Mouse (Mus musculus) B cell, adult (primary cell): ENCODE measurements around the gene Ntng1. TPM values are rescaled to one million over a fixed set of nuclear protein-coding genes. Genes with fewer than 3 reads are reported as not detected.

Experiments used
- total RNA-seq: library from RNA; stranded (reverse); gene quantifications from 4 replicates; pipeline ENCODE4 v1.2.4, GENCODE M21; 2023; ENCODE audit not compliant: inconsistent age

The Ntng1 gene
- total RNA-seq, result not detected in 4 replicates

DNA sequence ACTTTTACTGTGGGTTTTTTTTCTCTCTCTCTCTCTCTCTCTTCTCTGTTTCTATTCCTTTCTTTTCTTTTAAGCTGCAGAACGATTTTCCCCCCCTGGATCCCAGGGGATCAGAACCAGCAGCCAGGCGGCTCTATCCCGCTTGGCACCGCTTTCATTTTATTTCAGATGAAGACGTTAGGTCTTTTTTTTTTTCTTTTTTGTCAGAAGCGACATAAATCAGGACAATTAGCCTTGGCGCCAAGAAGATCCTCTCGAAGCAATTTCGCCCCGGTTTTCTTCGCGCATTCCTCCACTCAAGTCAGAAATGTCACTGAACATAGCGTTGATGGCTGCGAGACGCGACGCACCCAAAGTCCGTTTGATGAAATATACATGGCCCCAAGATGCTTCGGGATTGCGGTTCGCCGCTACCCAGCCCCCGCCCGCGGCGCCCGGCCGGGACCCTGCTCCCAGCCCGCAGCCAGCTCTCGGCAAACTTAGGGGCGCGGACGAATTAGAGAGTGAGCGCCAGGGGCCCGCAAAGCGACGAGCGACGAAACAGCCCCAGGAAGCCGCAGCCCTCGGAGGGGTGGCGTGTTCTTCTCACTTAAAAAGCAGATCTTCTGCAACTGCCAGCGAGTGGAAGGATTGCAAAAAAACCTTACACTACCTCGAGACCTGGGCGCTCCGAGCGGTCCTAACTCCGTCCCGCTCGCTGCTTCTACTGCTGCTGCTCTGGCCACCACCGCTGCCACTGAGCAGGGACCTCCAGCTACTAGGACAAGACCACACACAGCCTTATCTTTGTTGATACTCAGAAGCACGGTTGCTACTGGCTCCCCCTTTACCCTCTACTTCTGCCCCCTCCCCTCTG lies at the start of gene Ntng1:
Gene Ntng1 (minus strand): TSS at position 806 of the 856 bp plus-strand sequence.

Other genes with a start within 250 kb of the Ntng1 start
- gene Prmt6, start 107.0 kb upstream of the Ntng1 start, total RNA-seq, result 17.8 to 20.0 TPM (median 19.2 TPM) in 4 replicates